Mouse (Mus musculus): Measurements from ENCODE around the gene Scn11a.

DNA sequence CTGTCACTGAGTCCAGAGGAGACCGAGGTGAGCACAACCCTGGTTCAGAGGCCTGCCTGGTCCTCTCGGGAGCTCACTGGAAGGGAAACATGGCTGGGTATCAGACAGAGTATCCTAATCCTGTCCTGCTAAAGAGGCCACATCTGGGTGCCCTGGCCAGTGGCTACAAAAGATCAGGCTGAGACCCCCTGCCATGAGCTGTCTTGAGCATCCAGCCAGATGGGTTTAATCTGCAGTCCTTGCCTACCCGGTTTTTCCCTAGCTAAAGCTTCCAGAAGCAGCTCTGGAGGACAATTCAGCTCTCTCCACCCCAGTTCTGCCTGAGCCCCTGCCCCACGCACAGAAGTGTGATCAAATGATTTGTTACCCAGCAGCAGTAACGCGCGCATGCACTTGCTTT, 23.4 kb upstream of the Scn11a start:
- no peak for TF ChIP-seq POLR2A (IDR thresholded peaks at IDR 0.05; ENCODE audit: borderline replicate concordance, low read depth, low read length)
- no peak for TF ChIP-seq CTCF (IDR thresholded peaks at IDR 0.05; ENCODE audit: low read depth, low read length)
